Mouse (Mus musculus) ES-E14 (cell line): Measurements from ENCODE around the gene Lingo4.

Source experiments
- CHD2 ChIP-seq: IDR thresholded peaks from 2 replicates; pipeline ENCODE4 v1.6.1; 2014; ENCODE audit warnings: mild to moderate bottlenecking, low read depth, low read length, inconsistent platforms
- HCFC1 ChIP-seq: IDR thresholded peaks from 2 replicates; pipeline ENCODE4 v1.6.1; 2012; ENCODE audit warnings: low read length, inconsistent platforms, borderline replicate concordance; ENCODE audit not compliant: insufficient read depth
- ZNF384 ChIP-seq: IDR thresholded peaks from 2 replicates; pipeline ENCODE4 v1.6.1; 2012; ENCODE audit warnings: low read depth, low read length, inconsistent platforms

GRCm38 (mm10) chr3:94391001-94391400 is 7.3 kb upstream of the Lingo4 start:
- TF ChIP-seq CHD2 = no peak
- TF ChIP-seq ZNF384 = no peak
- no peak for TF ChIP-seq HCFC1
